Mouse (Mus musculus) myocyte (in vitro differentiated cells): Measurements from ENCODE around the gene Acot3.

Source experiments
- MAX ChIP-seq: IDR thresholded peaks from one replicate; pipeline ENCODE4 v1.6.1; 2011; ENCODE audit warnings: low read depth, mild to moderate bottlenecking, control low read depth
- POLR2A ChIP-seq: IDR thresholded peaks from one replicate; pipeline ENCODE4 v1.6.1; 2011; ENCODE audit warnings: low read depth, mild to moderate bottlenecking, control low read depth, moderate library complexity; ENCODE audit not compliant: insufficient read length
- REST ChIP-seq: IDR thresholded peaks from one replicate; pipeline ENCODE4 v1.6.1; 2011; ENCODE audit warnings: mild to moderate bottlenecking, control low read depth, moderate library complexity; ENCODE audit not compliant: insufficient read depth, insufficient read length

- TF ChIP-seq REST, result no peak
- TF ChIP-seq POLR2A, result no peak
- TF ChIP-seq MAX, result no peak
Measured at GRCm38 (mm10) chr12:84025888-84026287, 26.1 kb upstream of the Acot3 start.
